Mouse (Mus musculus): ENCODE data around the gene Ldhal6b.

Gene Ldhal6b

GRCm38 (mm10) chr17:5411205-5411604, 7.4 kb downstream of the Ldhal6b start:
- no peak for DNase-seq (ENCODE audit: extremely low spot score, low read depth, low spot score)

GRCm38 (mm10) chr17:5410336-5410735, 8.2 kb downstream of the Ldhal6b start:
- no peak for DNase-seq (ENCODE audit: extremely low spot score, low read depth, low spot score)

DNA sequence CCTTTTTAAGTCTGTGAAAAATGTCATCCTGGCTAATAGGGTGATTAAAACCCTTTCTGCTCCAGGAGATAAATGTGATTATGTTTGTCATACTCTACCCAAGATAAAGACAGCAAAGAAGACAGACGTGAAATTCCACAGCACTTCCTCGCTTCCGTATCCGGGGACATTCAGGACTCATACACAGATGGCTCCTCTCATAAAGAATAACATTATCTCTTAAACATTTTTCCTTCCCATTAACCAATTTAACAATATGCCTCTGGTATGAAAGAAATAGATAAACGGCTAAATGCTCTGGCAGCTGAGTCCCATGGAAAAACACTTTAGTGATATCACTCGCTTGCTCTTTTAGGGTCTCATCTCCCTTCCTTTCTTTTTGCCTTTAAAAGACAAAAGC, 11.5 kb downstream of the Ldhal6b start:
- DNase-seq (ENCODE audit: extremely low spot score, low read depth, low spot score), result no peak

DNA sequence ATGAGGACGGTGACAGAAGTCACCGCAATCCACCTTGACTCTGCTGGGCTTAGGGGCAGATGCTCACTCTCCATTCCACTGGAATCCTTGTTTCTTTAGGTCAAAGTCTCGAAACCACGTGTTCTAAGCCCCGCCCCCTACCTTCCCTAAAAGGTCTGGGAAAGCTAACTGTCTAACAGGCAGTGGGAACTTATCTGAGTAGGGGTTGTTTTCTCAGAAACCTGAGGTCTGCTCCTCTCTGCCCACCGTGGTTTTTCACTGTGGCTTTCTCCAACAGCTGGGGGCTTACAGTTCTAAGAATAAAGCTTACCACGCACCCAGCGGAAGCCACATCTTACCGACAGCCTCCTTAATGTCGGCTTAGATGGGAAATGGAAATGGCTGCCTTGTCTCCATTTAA, 12.0 kb downstream of the Ldhal6b start:
- no peak for DNase-seq (ENCODE audit: extremely low spot score, low read depth, low spot score)

- DNase-seq (ENCODE audit: extremely low spot score, low read depth, low spot score), result no peak
Measured at GRCm38 (mm10) chr17:5403885-5404284, 14.7 kb downstream of the Ldhal6b start.

GRCm38 (mm10) chr17:5402624-5403023, 15.9 kb downstream of the Ldhal6b start:
- peak; percentile 31 for DNase-seq (ENCODE audit: extremely low spot score, low read depth, low spot score)

DNA sequence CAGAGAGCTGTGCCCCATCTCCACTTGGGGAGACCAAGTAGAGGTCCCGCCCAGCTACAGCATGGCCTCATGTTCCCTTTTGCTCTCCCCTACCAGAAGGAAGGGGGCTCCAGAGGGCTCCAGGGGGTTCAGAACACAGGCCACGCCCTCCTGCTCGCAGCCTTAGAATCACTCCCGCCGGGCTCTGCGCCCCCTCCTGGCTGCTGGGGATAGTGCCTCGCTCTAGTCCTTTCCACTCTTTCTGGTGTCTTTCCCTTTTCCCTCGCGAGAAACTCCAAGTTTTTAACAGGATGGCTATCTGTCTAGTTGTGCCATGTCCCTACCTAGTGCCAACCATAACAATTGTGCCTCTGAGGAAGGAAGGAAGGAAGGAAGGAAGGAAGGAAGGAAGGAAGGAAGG, 16.5 kb downstream of the Ldhal6b start:
- peak; percentile 24 for DNase-seq (ENCODE audit: extremely low spot score, low read depth, low spot score)

GRCm38 (mm10) chr17:5401288-5401687, 17.3 kb downstream of the Ldhal6b start:
- no peak for DNase-seq (ENCODE audit: extremely low spot score, low read depth, low spot score)

DNA sequence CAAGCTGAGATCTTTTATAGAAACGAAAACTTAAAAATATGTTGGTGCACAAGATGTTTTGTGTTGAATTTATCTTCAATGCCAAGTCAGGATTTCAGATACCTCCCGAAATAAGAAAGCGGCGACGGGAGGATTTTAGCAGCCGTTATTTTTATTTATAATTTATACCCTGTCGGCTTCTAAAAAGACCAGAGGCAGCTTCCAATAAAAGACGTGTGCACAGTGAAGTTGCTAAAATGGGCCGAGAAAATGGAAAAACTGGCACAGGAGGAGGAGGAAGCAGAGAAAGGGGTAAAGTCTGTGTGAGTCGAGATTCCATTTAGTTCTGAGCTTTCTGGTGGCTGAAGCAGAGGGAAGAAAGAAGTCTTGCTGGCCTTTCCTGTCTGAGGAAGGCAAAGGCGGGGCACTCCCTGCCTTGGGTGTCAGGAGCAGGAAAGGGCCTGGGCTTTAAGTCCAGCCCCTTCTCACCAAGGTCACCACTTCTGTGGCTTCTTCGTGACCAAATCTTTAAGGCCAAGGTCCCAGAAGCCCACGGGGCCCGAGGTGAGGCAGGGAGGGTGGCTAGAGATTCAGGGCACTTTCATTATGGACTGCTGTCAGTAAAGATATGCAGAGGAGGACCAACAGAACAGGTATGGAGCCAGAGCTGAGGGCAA, 18.0 kb downstream of the Ldhal6b start:
- DNase-seq (ENCODE audit: extremely low spot score, low read depth, low spot score), result no peak

DNA sequence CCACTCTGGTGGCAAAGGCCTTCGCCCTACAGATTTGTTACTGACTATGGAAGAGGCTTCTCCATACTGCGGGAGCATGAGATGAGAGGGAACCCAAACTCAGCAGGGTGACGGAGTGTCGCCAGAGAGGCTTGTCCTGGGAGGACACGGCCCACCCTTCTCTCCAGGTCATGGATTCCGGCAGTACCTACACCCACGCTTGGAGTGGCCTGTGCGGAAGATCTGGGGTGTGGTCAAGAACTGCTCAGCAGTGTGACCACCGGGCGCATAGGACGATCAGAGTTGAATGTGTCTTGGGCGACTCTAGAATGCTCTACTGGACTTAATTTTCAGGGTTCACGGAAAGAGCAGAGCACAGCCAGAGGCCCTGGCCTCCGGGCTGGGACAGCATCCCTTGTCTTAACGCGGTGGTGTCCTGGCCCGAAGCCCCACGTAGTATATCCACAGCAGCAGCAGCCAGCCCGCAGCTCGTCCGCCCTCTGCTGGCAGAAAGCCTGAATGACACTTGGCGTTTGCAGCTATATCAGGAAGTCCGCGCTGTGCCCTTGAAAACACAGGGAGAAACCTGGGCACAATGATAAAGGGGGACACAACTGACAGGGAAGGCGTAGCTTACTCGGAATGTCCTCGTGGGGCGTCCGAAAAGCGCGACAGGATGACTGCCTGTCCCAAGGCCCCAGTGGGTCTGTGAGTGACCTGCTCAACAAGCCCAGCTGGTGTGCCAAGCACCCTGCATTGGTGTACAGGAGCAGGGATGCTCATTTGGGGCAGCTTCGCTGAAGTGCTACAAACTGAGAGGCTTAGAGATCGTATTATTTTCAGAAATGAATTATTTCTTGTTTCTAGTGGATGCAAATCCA, 21.2 kb downstream of the Ldhal6b start:
- DNase-seq (ENCODE audit: extremely low spot score, low read depth, low spot score), result peak; percentile 44

GRCm38 (mm10) chr17:5396213-5396612, 22.4 kb downstream of the Ldhal6b start:
- DNase-seq (ENCODE audit: extremely low spot score, low read depth, low spot score), result no peak

DNA sequence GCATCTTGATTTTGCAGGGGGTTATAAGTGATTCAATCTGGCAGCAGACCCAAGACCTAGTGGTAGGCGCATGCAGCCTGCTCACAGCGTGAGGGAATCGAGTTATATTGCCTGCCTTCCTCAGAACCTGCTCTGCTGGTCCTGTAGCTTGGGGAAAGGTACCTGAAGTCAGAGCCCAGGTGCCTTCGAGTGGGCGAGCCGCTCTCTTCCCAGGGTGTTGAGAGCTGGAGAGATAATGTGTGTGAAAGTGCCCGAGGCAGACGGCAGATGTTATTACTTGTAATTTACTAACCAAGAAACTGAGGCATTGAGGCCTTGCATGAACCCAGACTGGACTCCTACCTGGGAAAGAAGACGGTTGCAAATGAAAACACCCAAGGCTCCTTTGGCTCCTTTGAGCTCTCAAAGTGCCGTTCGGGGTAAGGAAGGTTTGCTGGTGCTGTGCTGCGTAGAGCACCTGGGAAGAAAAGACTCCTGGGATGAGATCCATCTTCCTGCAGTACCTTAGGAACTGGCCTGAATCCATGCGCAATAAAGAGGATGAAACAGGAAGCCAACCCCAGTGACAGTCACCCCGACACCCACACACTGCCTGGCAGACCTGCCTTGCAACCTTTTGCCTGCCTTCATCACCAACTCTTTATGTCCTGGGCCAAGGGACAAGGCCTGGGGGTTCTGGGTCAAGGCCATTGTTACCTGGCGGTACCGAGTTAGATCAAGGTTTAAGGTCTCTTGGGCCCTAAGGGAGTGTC, 22.9 kb downstream of the Ldhal6b start:
- no peak for DNase-seq (ENCODE audit: extremely low spot score, low read depth, low spot score)

DNA sequence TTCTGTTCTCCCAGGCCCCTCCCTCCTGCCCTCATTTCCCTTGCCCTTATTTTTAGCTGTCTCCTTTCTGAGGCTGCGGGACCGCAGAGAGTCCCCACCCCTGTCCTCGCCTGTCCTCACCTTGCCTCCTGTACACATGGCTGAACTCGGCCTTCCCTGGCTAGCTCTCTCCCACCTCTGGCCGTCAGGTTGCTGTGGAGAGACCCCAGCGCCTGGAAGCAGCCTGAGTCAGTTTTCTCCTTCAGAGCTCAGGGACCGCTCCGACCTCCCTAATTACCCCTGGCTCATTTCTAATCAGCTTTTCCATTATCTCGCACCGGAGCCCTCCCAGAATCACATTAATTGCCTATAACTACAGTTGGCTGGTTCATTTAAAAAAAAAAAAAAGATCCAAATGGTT, 27.9 kb downstream of the Ldhal6b start:
- no peak for DNase-seq (ENCODE audit: extremely low spot score, low read depth, low spot score)

DNA sequence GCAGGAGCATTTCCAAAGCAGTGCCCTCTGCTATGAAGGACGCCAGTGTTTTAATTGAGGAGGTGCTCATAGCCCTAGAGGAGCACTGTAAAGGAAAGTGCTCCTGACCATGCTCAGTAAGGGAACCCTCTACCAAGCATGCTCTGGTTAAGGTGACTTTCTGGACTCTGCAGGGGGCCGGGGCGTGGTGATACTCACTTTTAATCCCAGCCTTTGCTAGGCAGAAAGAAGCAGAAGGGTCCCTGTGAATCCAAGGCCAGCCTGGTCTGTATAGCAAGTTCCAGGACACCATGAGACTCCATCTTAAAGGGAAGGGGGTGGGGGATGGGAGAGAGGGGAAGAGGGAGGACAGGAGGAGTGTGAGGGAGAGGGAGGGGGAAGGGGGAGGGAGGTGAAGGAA, 30.2 kb downstream of the Ldhal6b start:
- no peak for DNase-seq (ENCODE audit: extremely low spot score, low read depth, low spot score)

DNA sequence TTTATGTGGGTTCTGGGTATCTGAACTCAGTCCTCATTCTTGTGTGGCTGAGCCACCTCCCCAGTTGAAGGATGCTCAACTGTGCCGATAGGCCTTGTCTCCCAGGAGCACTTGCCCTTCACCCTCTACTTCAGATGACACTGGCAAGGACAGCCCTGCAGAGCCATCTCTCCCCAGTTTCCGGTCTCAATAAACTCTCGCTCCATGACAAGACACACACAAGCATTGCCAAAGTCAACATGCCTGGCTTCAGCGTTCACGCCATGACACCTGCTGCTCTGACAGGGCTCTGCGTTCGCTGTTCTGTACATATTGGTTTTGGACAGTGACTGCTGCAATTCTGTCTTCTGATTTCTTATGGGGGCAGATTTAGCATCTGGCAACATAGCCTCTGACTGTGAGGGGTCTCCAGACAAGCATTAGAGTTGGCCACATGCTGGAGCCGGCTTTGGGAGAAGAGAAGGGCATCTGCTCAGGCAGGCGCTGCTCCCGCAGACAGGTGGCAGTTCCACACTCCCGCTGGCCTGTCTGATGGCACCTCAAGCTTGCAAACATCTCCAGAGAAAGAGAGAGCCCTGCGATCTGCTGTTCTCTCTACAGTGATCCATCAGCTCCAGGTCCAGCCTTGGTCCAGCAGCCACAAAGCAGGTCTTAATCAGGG, 31.6 kb downstream of the Ldhal6b start:
- DNase-seq (ENCODE audit: extremely low spot score, low read depth, low spot score), result no peak

GRCm38 (mm10) chr17:5385694-5386093, 32.9 kb downstream of the Ldhal6b start:
- DNase-seq (ENCODE audit: extremely low spot score, low read depth, low spot score), result no peak

DNA sequence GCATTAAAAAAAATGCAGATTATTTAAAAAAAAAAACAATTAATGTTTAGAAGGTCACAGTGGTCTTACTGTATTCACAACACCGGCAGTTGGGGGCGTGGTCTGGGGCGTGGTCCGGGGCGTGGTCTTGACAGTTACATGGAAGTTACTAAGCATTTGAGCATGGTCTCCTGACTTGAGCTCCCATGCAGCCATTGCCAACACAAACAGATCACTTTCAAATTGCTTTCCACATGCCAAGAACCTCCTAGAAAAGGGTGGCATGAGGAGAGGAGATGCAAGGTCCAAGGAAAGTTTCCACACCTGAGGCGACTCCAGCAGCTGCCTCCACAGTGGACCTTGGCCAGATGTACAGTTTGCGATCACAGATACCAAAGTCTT, 40.6 kb downstream of the Ldhal6b start:
- no peak for DNase-seq (ENCODE audit: extremely low spot score, low read depth, low spot score)

- no peak for DNase-seq (ENCODE audit: extremely low spot score, low read depth, low spot score)
Measured at GRCm38 (mm10) chr17:5377151-5377929, 41.2 kb downstream of the Ldhal6b start.

GRCm38 (mm10) chr17:5372951-5373350, 45.6 kb downstream of the Ldhal6b start:
- no peak for DNase-seq (ENCODE audit: extremely low spot score, low read depth, low spot score)

DNA sequence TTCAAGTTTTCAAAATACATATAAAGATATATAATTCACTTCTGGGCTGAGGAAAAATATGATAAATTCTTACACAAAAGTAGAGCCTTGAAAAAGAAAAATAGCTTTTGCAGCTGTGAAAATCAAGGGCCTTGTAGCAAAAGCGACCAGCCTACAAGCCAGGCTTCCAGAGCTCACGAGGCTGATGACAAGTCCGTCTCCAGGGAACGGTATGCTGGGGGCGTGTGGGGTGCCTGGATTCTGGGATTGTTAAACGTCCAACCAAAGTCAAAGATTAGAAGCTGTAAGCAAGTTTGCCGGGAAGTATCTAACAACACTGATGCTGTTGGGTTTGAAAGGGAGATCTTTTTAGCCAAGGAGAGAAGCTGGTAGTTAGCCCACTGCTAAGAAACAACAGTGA, 47.0 kb downstream of the Ldhal6b start:
- DNase-seq (ENCODE audit: extremely low spot score, low read depth, low spot score), result no peak

GRCm38 (mm10) chr17:5371032-5371431, 47.5 kb downstream of the Ldhal6b start:
- DNase-seq (ENCODE audit: extremely low spot score, low read depth, low spot score), result no peak

Measured in hindlimb bud, embryonic 11.5 days (tissue).